Mouse (Mus musculus) MEL (cell line): ENCODE measurements at regions not wholly inside any gene's neighbourhood (a gene's known extent, or its start where the extent isn't known, plus 50 kb on each side); places are given as distances from the start of the nearest gene placed in this dataset.

Source experiments
- CTCF ChIP-seq, 3 experiments: IDR thresholded peaks in 2 of 3; conservative IDR thresholded peaks in 1 of 3; 2 replicates each; pipeline ENCODE4 v1.5.1; 2011 to 2012; ENCODE audit warnings: low read length in 3 of 3, low read depth in 2 of 3, mild to moderate bottlenecking in 2 of 3, improper control_type of control experiment in 1 of 3, inconsistent platforms in 1 of 3, mixed read lengths in 1 of 3, moderate library complexity in 1 of 3; ENCODE audit not compliant: control insufficient read depth in 1 of 3, insufficient read depth in 1 of 3, poor library complexity in 1 of 3, severe bottlenecking in 1 of 3
- POLR2A ChIP-seq, 2 experiments: IDR thresholded peaks; 2 replicates each; pipeline ENCODE4 v1.6.1; 2011 to 2012; ENCODE audit warnings: low read length in 2 of 2, mild to moderate bottlenecking in 2 of 2, control low read depth in 1 of 2, improper control_type of control experiment in 1 of 2, low read depth in 1 of 2, moderate library complexity in 1 of 2; ENCODE audit not compliant: control insufficient read depth in 1 of 2, insufficient read depth in 1 of 2, poor library complexity in 1 of 2
- SIN3A ChIP-seq: IDR thresholded peaks from 2 replicates; pipeline ENCODE4 v1.6.1; 2012; ENCODE audit warnings: low read length, improper control_type of control experiment, inconsistent platforms

- no peak for TF ChIP-seq POLR2A (IDR thresholded peaks at IDR 0.05; ENCODE audit: control insufficient read depth in 1 of 2, insufficient read depth in 1 of 2, low read depth in 1 of 2, low read length in 2 of 2, poor library complexity in 1 of 2)
- no peak for TF ChIP-seq CTCF (IDR thresholded peaks at IDR 0.05 in 2 of 3, conservative IDR thresholded peaks at IDR 0.05 in 1 of 3; ENCODE audit: control insufficient read depth in 1 of 3, insufficient read depth in 1 of 3, low read depth in 2 of 3, low read length in 3 of 3, poor library complexity in 1 of 3, severe bottlenecking in 1 of 3)
- no peak for TF ChIP-seq SIN3A
Measured at GRCm38 (mm10) chr7:36548440-36548839, 149.5 kb upstream of the Tshz3 start.
